Mouse (Mus musculus): Measurements from ENCODE around the gene Olfr66. TPM values are rescaled to one million over a fixed set of nuclear protein-coding genes. Genes with fewer than 3 reads are reported as not detected.

The Olfr66 gene
- total and polyA plus RNA-seq, 3 experiments, result not detected

DNA sequence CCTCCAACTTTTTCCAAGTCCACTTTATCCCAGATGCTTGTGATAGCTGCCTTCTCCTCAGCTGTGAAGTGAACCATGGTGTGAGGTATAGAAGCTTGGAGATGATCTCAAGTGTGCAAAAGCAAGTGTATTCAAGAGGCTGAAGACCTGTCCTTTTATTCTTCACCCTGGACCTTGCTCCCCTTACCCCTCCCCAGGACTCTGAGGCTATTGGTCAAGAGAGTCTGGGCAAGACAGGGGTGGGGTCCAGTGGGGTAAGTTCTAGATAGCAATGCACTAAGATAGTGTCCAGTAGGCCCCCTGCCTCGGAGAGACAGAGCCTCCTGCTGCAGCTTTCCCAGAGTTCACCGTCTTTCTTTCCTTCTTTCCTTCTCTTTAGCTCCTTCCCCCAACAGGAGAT lies 43.0 kb downstream of the Olfr66 start, which contains the start of gene Hbb-bh1:
Gene Hbb-bh1 (minus strand): TSS at position 131 of the 400 bp plus-strand sequence.
- H3K27ac ChIP-seq (ENCODE audit: insufficient read depth, low read depth), result no peak within 1 kb of the TSS
- no peaks in the 10 kb centered on the region for H3K79me2 ChIP-seq (replicated peaks; ENCODE audit: control insufficient read depth, extremely low read depth, insufficient read depth, poor library complexity, severe bottlenecking)
- no peak within 1 kb of the TSS for H3K9ac ChIP-seq (ENCODE audit: insufficient read depth, low read depth)
- H3K4me1 ChIP-seq (ENCODE audit: control insufficient read depth in 1 of 2, insufficient read depth in 2 of 2), result peaks cover 0 to 8% of the 10 kb centered on the region in 2 experiments; a peak in 2 of 4 replicates
- H3K4me3 ChIP-seq (replicated peaks in 1 of 3; ENCODE audit: low read depth in 2 of 3, low read length in 2 of 3, poor library complexity in 1 of 3), result no peak within 1 kb of the TSS
- H3K36me3 ChIP-seq (replicated peaks in 1 of 2; ENCODE audit: control insufficient read depth in 1 of 2, insufficient read depth in 1 of 2, low read length in 1 of 2), result no peaks in the 10 kb centered on the region
- dilution Hi-C loops (cut with MboI; ENCODE audit: extremely low pct_ligation_motif_present, extremely low pct_unique_long_range_greater_than_20kb, low sequenced_read_pairs) (no loop called here), in situ Hi-C loops (cut with MboI; ENCODE audit: low pct_ligation_motif_present, low pct_unique_long_range_greater_than_20kb, low sequenced_read_pairs) (no loop called here)
- H3K4me2 ChIP-seq (ENCODE audit: insufficient read depth, low read depth, poor library complexity, severe bottlenecking), result no peak within 1 kb of the TSS
- TF ChIP-seq SMC3 (IDR thresholded peaks at IDR 0.05; ENCODE audit: low read depth, low read length), result no peak
- no peaks in the 10 kb centered on the region for H3K27me3 ChIP-seq (replicated peaks)
- no peaks in the 10 kb centered on the region for H3K9me3 ChIP-seq (replicated peaks; ENCODE audit: low read length)
- no peak for DNase-seq (ENCODE audit: extremely low read depth)

DNA sequence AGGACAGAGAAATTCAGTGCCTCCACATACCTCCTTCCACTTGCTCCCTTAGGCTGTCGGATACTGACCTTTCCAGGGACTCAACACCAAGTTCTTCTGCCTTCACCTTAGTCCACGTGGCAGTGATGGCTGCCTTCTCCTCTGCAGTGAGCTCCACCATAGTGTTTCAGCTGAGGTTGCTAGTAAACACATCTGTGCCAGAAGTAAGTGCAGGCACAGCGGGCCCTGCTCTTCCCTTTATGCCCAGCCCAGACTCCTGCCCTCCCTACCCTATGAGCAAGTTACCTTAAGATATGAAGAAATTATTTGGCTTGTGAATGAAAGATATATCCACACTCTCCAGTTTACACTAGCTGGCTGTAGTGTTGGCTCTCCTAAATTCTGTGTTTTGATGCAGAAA lies 45.8 kb downstream of the Olfr66 start, which contains the start of gene Hbb-bh2:
Gene Hbb-bh2 (minus strand): TSS at position 253 of the 400 bp plus-strand sequence.
- no peaks in the 10 kb centered on the region for H3K36me3 ChIP-seq (replicated peaks in 1 of 2; ENCODE audit: control insufficient read depth in 1 of 2, insufficient read depth in 1 of 2, low read length in 1 of 2)
- no peak within 1 kb of the TSS for H3K27ac ChIP-seq (ENCODE audit: insufficient read depth, low read depth)
- no peak within 1 kb of the TSS for H3K4me2 ChIP-seq (ENCODE audit: insufficient read depth, low read depth, poor library complexity, severe bottlenecking)
- peaks cover 0 to 8% of the 10 kb centered on the region in 2 experiments; a peak in 2 of 4 replicates for H3K4me1 ChIP-seq (ENCODE audit: control insufficient read depth in 1 of 2, insufficient read depth in 2 of 2)
- H3K9ac ChIP-seq (ENCODE audit: insufficient read depth, low read depth), result no peak within 1 kb of the TSS
- dilution Hi-C loops (cut with MboI; ENCODE audit: extremely low pct_ligation_motif_present, extremely low pct_unique_long_range_greater_than_20kb, low sequenced_read_pairs) (no loop called here), in situ Hi-C loops (cut with MboI; ENCODE audit: low pct_ligation_motif_present, low pct_unique_long_range_greater_than_20kb, low sequenced_read_pairs) (no loop called here)
- no peak for DNase-seq (ENCODE audit: extremely low read depth)
- H3K27me3 ChIP-seq (replicated peaks), result no peaks in the 10 kb centered on the region
- TF ChIP-seq UBTF (IDR thresholded peaks at IDR 0.05; ENCODE audit: low read depth, low read length) (no peak), USF2 (conservative IDR thresholded peaks at IDR 0.05; ENCODE audit: low read depth, low read length) (no peak), CHD1 (IDR thresholded peaks at IDR 0.05; ENCODE audit: low read depth, low read length) (no peak), SMC3 (IDR thresholded peaks at IDR 0.05; ENCODE audit: low read depth, low read length) (no peak), GABPA (IDR thresholded peaks at IDR 0.05; ENCODE audit: insufficient replicate concordance, low read depth, low read length) (no peak), POLR2AphosphoS2 (IDR thresholded peaks at IDR 0.05; ENCODE audit: low read depth, low read length) (no peak)
- no peaks in the 10 kb centered on the region for H3K9me3 ChIP-seq (replicated peaks; ENCODE audit: low read length)
- H3K79me2 ChIP-seq (replicated peaks; ENCODE audit: control insufficient read depth, extremely low read depth, insufficient read depth, poor library complexity, severe bottlenecking), result no peaks in the 10 kb centered on the region
- H3K4me3 ChIP-seq (replicated peaks in 1 of 3; ENCODE audit: low read depth in 2 of 3, low read length in 2 of 3, poor library complexity in 1 of 3), result no peak within 1 kb of the TSS

Other genes starting within 250 kb of the Olfr66 start
Only the 20 nearest of the 32 such genes appear.
- not detected in 2 replicates for gene Olfr629, start 141.3 kb downstream of the Olfr66 start, total RNA-seq (2012; rRNA removed)
- gene Olfr629, start 141.3 kb downstream of the Olfr66 start, total RNA-seq (2014; rRNA removed), result not detected in 2 replicates
- not detected in 2 replicates for gene Olfr629, start 141.3 kb downstream of the Olfr66 start, polyA plus RNA-seq (2012; ENCODE audit: insufficient read length, low read depth)
- gene Olfr630, start 128.9 kb downstream of the Olfr66 start, total RNA-seq (2012; rRNA removed), result not detected in 2 replicates
- gene Olfr630, start 128.9 kb downstream of the Olfr66 start, total RNA-seq (2014; rRNA removed), result not detected in 2 replicates
- gene Olfr630, start 128.9 kb downstream of the Olfr66 start, polyA plus RNA-seq (2012; ENCODE audit: insufficient read length, low read depth), result not detected in 2 replicates
- not detected in 2 replicates for gene Olfr69, start 114.7 kb downstream of the Olfr66 start, total RNA-seq (2012; rRNA removed)
- gene Olfr69, start 114.7 kb downstream of the Olfr66 start, total RNA-seq (2014; rRNA removed), result not detected in 2 replicates
- gene Olfr69, start 114.7 kb downstream of the Olfr66 start, polyA plus RNA-seq (2012; ENCODE audit: insufficient read length, low read depth), result not detected in 2 replicates
- not detected in 2 replicates for gene Olfr68, start 106.6 kb downstream of the Olfr66 start, total RNA-seq (2012; rRNA removed)
- not detected in 2 replicates for gene Olfr68, start 106.6 kb downstream of the Olfr66 start, total RNA-seq (2014; rRNA removed)
- gene Olfr68, start 106.6 kb downstream of the Olfr66 start, polyA plus RNA-seq (2012; ENCODE audit: insufficient read length, low read depth), result not detected in 2 replicates
- not detected in 2 replicates for gene Olfr67, start 94.4 kb downstream of the Olfr66 start, total RNA-seq (2012; rRNA removed)
- not detected in 2 replicates for gene Olfr67, start 94.4 kb downstream of the Olfr66 start, total RNA-seq (2014; rRNA removed)
- gene Olfr67, start 94.4 kb downstream of the Olfr66 start, polyA plus RNA-seq (2012; ENCODE audit: insufficient read length, low read depth), result not detected in 2 replicates
- gene Hbb-bt, start 72.3 kb downstream of the Olfr66 start, total RNA-seq (2012; rRNA removed), result 0.42 TPM in 1 of 2 replicates, not detected in the other
- 5.6 and 6.0 TPM in 2 replicates for gene Hbb-bt, start 72.3 kb downstream of the Olfr66 start, total RNA-seq (2014; rRNA removed)
- gene Hbb-bt, start 72.3 kb downstream of the Olfr66 start, polyA plus RNA-seq (2012; ENCODE audit: insufficient read length, low read depth), result 4.3 and 4.6 TPM in 2 replicates
- 0.80 TPM in 1 of 2 replicates, not detected in the other for gene Hbb-bs, start 58.2 kb downstream of the Olfr66 start, total RNA-seq (2012; rRNA removed)
- gene Hbb-bs, start 58.2 kb downstream of the Olfr66 start, total RNA-seq (2014; rRNA removed), result not detected in 2 replicates
- gene Hbb-bs, start 58.2 kb downstream of the Olfr66 start, polyA plus RNA-seq (2012; ENCODE audit: insufficient read length, low read depth), result 5.5 and 5.7 TPM in 2 replicates
- not detected in 2 replicates for gene Hbb-bh2, start 45.7 kb downstream of the Olfr66 start, total RNA-seq (2012; rRNA removed)
- not detected in 2 replicates for gene Hbb-bh2, start 45.7 kb downstream of the Olfr66 start, total RNA-seq (2014; rRNA removed)
- gene Hbb-bh2, start 45.7 kb downstream of the Olfr66 start, polyA plus RNA-seq (2012; ENCODE audit: insufficient read length, low read depth), result not detected in 2 replicates
- not detected in 2 replicates for gene Hbb-bh1, start 43.1 kb downstream of the Olfr66 start, total RNA-seq (2012; rRNA removed)
- gene Hbb-bh1, start 43.1 kb downstream of the Olfr66 start, total RNA-seq (2014; rRNA removed), result 0.95 TPM in 1 of 2 replicates, not detected in the other
- not detected in 2 replicates for gene Hbb-bh1, start 43.1 kb downstream of the Olfr66 start, polyA plus RNA-seq (2012; ENCODE audit: insufficient read length, low read depth)
- gene Hbb-y, start 33.0 kb downstream of the Olfr66 start, total RNA-seq (2012; rRNA removed), result not detected in 2 replicates
- not detected in 2 replicates for gene Hbb-y, start 33.0 kb downstream of the Olfr66 start, total RNA-seq (2014; rRNA removed)
- not detected in 2 replicates for gene Hbb-y, start 33.0 kb downstream of the Olfr66 start, polyA plus RNA-seq (2012; ENCODE audit: insufficient read length, low read depth)
- not detected in 2 replicates for gene Olfr64, start 8.2 kb upstream of the Olfr66 start, total RNA-seq (2012; rRNA removed)
- not detected in 2 replicates for gene Olfr64, start 8.2 kb upstream of the Olfr66 start, total RNA-seq (2014; rRNA removed)
- not detected in 2 replicates for gene Olfr64, start 8.2 kb upstream of the Olfr66 start, polyA plus RNA-seq (2012; ENCODE audit: insufficient read length, low read depth)
- gene Olfr65, start 17.2 kb upstream of the Olfr66 start, total RNA-seq (2012; rRNA removed), result not detected in 2 replicates
- gene Olfr65, start 17.2 kb upstream of the Olfr66 start, total RNA-seq (2014; rRNA removed), result not detected in 2 replicates
- gene Olfr65, start 17.2 kb upstream of the Olfr66 start, polyA plus RNA-seq (2012; ENCODE audit: insufficient read length, low read depth), result not detected in 2 replicates
- gene Olfr631, start 42.6 kb upstream of the Olfr66 start, total RNA-seq (2012; rRNA removed), result not detected in 2 replicates
- not detected in 2 replicates for gene Olfr631, start 42.6 kb upstream of the Olfr66 start, total RNA-seq (2014; rRNA removed)
- gene Olfr631, start 42.6 kb upstream of the Olfr66 start, polyA plus RNA-seq (2012; ENCODE audit: insufficient read length, low read depth), result not detected in 2 replicates
- not detected in 2 replicates for gene Olfr632, start 48.1 kb upstream of the Olfr66 start, total RNA-seq (2012; rRNA removed)
- gene Olfr632, start 48.1 kb upstream of the Olfr66 start, total RNA-seq (2014; rRNA removed), result not detected in 2 replicates
- gene Olfr632, start 48.1 kb upstream of the Olfr66 start, polyA plus RNA-seq (2012; ENCODE audit: insufficient read length, low read depth), result not detected in 2 replicates
- gene Olfr633, start 58.2 kb upstream of the Olfr66 start, total RNA-seq (2012; rRNA removed), result not detected in 2 replicates
- gene Olfr633, start 58.2 kb upstream of the Olfr66 start, total RNA-seq (2014; rRNA removed), result not detected in 2 replicates
- gene Olfr633, start 58.2 kb upstream of the Olfr66 start, polyA plus RNA-seq (2012; ENCODE audit: insufficient read length, low read depth), result not detected in 2 replicates
- gene Olfr635, start 84.9 kb upstream of the Olfr66 start, total RNA-seq (2012; rRNA removed), result not detected in 2 replicates
- gene Olfr635, start 84.9 kb upstream of the Olfr66 start, total RNA-seq (2014; rRNA removed), result not detected in 2 replicates
- gene Olfr635, start 84.9 kb upstream of the Olfr66 start, polyA plus RNA-seq (2012; ENCODE audit: insufficient read length, low read depth), result 0.03 TPM in 1 of 2 replicates, not detected in the other
- gene Olfr638, start 112.5 kb upstream of the Olfr66 start, total RNA-seq (2012; rRNA removed), result not detected in 2 replicates
- gene Olfr638, start 112.5 kb upstream of the Olfr66 start, total RNA-seq (2014; rRNA removed), result not detected in 2 replicates
- not detected in 2 replicates for gene Olfr638, start 112.5 kb upstream of the Olfr66 start, polyA plus RNA-seq (2012; ENCODE audit: insufficient read length, low read depth)
- gene Olfr639, start 131.1 kb upstream of the Olfr66 start, total RNA-seq (2012; rRNA removed), result not detected in 2 replicates
- not detected in 2 replicates for gene Olfr639, start 131.1 kb upstream of the Olfr66 start, total RNA-seq (2014; rRNA removed)
- gene Olfr639, start 131.1 kb upstream of the Olfr66 start, polyA plus RNA-seq (2012; ENCODE audit: insufficient read length, low read depth), result not detected in 2 replicates
- not detected in 2 replicates for gene Olfr640, start 139.3 kb upstream of the Olfr66 start, total RNA-seq (2012; rRNA removed)
- gene Olfr640, start 139.3 kb upstream of the Olfr66 start, total RNA-seq (2014; rRNA removed), result not detected in 2 replicates
- not detected in 2 replicates for gene Olfr640, start 139.3 kb upstream of the Olfr66 start, polyA plus RNA-seq (2012; ENCODE audit: insufficient read length, low read depth)
- not detected in 2 replicates for gene Olfr641, start 149.2 kb upstream of the Olfr66 start, total RNA-seq (2012; rRNA removed)
- not detected in 2 replicates for gene Olfr641, start 149.2 kb upstream of the Olfr66 start, total RNA-seq (2014; rRNA removed)
- not detected in 2 replicates for gene Olfr641, start 149.2 kb upstream of the Olfr66 start, polyA plus RNA-seq (2012; ENCODE audit: insufficient read length, low read depth)